Mouse (Mus musculus) layer of hippocampus, adult 11-12 months (tissue): ENCODE data around the gene Kif5a.

Source experiments
- DNase-seq: peaks from one replicate; pipeline ENCODE4 v3.0.0; 2022; ENCODE audit warnings: low spot score

Kif5a gene

DNA sequence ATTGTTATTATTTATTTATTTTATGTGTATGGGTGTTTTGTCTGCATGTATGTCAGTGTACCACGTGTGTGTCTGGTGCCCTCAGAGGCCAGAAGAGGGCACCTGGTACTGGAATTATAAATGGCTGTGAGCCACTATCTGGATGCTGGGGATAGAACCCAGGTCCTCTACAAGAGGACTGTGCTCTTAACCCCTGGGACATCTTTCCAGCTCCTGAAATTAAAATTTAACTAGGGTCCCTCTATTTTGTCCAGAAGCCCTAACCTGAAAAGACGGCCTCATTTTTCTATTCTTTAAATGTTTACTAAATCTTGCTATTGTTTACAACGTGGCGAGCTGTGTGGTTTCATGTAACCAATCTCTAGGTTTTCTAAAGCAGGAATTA lies 2.6 kb upstream of the Kif5a start:
- no peak for DNase-seq

- DNase-seq, result no peak
These were observed 1.8 kb upstream of the Kif5a start for GRCm38 (mm10) chr10:127264971-127265370.

- DNase-seq, result no peak
These were observed 1.2 kb upstream of the Kif5a start for GRCm38 (mm10) chr10:127264336-127264735.

- DNase-seq, result no peak
These were observed 483 bp upstream of the Kif5a start for GRCm38 (mm10) chr10:127263631-127264030.

GRCm38 (mm10) chr10:127261706-127262547 lies 1.2 kb downstream of the Kif5a start:
- DNase-seq, result no peak

- DNase-seq, result no peak
These were observed 4.7 kb downstream of the Kif5a start for GRCm38 (mm10) chr10:127258489-127258888.

GRCm38 (mm10) chr10:127257790-127258189 lies 5.4 kb downstream of the Kif5a start:
- DNase-seq, result no peak

DNA sequence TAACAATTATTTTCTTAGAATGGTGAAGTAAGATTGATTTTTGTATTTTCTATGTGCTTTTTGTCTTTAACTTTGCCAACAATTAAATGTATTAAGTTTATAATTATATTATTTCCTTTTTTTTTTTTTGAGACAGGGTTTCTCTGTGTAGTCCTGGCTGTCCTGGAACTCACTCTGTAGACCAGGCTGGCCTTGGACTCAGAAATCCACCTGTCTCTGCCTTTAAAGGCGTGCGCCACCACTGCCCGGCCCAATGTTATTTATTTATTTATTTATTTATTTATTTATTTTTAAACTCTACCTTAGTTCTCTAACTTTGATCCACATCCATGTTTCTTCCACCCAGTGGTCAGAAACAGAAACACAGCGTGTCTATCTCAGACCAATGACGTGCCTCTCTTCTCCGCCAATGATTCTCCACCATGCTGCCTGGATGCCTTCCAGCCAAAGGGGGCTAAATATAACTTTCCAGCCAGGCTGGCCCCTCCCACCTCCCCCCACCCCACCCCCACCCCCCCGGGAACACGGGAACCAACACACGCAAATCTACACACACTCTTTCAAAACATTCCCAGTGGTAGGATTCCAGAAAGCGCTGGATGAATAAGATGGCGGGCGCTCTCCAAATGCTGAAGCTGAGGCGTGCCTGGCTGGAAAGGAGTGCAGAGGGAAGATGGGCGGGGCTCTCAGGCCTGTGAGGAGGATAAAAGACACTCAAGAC lies 7.4 kb downstream of the Kif5a start:
- DNase-seq, result no peak

- DNase-seq, result no peak
These were observed 12.3 kb downstream of the Kif5a start for GRCm38 (mm10) chr10:127250810-127251209.

- no peak for DNase-seq
These were observed 24.8 kb downstream of the Kif5a start for GRCm38 (mm10) chr10:127238241-127238824.

- no peak for DNase-seq
These were observed 26.6 kb downstream of the Kif5a start for GRCm38 (mm10) chr10:127236541-127236940.

DNA sequence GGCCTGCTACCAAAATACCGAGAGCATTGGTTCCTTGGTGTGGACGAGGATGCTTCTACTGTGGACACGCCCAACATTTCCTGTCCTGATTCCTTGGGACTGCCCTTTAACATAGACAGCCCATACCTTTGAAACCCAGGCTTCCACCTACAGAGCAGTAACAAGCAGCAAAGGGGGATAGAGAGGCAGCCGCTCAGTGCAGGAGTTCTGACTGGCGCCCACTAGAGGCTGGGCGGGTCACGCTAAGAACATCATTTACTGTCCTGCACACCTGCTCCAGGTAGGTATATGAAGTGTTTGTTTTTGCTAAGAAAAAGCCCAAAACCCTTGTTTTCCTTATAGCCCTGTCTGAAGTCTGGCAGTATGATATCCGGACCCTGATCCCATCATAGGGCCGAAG lies 30.0 kb downstream of the Kif5a start:
- no peak for DNase-seq

GRCm38 (mm10) chr10:127231741-127232140 lies 31.4 kb downstream of the Kif5a start:
- DNase-seq, result no peak

- no peak for DNase-seq
These were observed 32.5 kb downstream of the Kif5a start for GRCm38 (mm10) chr10:127230693-127231092.

DNA sequence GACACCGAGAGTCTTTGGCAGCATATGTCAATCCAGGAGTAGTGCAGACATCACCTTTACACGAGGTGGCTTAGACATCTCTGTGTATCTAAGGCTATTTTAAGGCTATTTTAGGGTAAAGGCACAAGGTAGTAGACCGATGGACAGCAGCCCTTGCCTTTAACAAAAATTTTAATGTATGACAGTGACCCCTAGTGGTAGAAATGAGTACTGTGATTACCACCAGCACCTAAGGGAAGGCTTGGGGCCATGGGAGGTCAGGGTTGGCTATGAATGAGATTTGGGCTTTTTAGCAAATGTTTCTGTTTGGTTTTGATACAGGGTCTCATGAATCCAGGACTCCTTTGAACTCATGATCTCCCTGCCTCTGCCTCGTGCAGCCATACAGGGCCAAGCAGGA lies 34.3 kb downstream of the Kif5a start:
- DNase-seq, result peak; percentile 69

DNA sequence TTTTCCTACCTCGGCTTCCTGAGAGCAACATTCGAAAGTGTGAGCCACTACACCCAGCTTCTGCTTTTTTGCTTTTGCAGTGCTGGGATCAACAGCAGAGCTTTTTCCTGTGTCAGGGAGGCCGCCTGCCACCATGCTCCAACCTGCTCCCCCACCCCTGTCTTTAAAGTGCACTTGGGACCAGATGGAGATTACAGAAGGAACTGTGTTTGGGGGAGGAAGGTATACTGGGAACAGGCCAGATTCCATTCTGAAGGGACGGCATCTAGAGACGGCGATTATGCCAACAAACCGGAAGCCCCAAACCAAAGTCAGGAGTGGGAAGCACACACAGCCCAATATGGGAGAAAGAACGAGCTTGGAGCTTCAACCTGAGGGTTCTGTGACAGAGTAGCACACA lies 36.0 kb downstream of the Kif5a start:
- DNase-seq, result no peak

DNA sequence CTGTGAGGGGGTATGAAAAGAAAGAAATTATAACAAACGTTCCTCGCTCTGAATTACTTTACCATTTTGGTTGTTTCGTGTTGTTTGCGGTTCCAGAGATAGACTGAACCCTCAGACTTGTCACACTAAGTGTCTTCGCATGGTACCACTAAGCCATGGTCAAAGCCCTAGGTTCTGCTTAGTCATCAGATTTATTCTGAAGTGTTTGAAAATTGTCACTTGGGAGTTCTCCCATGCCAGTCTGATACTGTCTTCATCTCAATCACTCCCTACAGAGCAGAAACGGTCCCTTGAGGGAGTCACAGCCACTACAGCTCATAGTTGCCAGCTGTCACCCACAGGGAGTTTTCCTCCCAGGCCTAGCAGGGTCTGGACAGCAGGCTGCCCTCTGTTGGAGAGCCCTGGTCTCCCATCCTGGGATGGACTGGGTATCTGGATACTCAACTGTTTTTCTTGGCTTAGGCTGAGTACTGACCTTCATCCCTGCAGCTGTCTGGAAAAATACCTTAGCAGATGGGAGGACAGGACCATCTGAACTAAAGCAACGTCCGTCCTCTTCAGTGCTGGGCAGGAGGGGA lies 36.7 kb downstream of the Kif5a start:
- DNase-seq, result no peak

DNA sequence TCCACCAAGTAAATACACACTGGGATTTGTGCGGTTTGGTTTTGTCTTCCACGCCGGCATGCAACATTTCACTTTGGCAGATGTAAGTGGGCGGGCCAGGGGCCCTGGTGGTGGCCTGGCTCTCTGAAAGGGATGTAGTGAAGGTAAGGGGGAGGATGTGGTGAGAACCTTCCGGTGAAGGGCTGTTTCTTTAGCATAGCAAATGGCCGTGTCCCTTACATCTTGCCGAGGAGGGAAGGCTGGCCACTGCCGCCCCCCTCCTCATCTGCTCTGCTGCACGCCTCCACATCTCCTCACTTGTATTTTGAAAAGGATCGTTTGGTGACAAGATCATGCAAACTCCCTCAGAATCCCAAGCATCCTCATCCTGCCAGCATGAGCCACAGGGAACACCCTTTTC lies 37.4 kb downstream of the Kif5a start:
- no peak for DNase-seq

- no peak for DNase-seq
These were observed 37.9 kb downstream of the Kif5a start for GRCm38 (mm10) chr10:127225213-127225612.

DNA sequence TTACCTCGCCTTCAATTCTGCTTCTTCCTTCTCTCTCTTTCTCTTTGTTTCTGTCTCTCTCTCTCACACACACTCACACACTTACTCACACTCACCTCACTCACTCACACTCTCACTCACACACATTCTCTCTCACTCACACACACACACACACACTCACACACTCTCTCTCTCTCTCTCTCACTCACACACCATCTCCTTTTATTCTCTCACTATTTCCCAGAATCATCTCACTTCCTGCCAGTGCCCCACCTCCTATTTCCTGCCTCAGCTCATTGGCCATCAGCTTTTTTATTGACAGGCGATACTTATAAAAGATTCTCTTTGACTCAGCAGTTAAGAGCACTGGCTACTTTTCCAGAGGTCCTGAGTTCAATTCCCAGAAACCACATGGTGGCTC lies 44.8 kb downstream of the Kif5a start:
- DNase-seq, result no peak

- no peak for DNase-seq
These were observed 46.0 kb downstream of the Kif5a start for GRCm38 (mm10) chr10:127217177-127217576.

GRCm38 (mm10) chr10:127216456-127216855 lies 46.7 kb downstream of the Kif5a start:
- DNase-seq, result no peak

GRCm38 (mm10) chr10:127214422-127214803 lies 48.7 kb downstream of the Kif5a start:
- DNase-seq, result no peak
